Mouse (Mus musculus) erythroblast, adult 5-6 weeks (primary cell): ENCODE results near the gene Olfr1245. TPM values are rescaled to one million over a fixed set of nuclear protein-coding genes. Genes with fewer than 3 reads are reported as not detected.
"Not testable (repeated sequence)": the region's sequence is repeated elsewhere in the genome, so short reads cannot be mapped to it uniquely, and the experiment has no call there.

ENCODE experiments used
- ATAC-seq: replicated peaks from 2 replicates; pipeline ENCODE4 v1.8.0; 2016; ENCODE audit warnings: moderate number of reproducible peaks, mild to moderate bottlenecking, moderate TSS enrichment, inconsistent platforms; ENCODE audit not compliant: poor library complexity, low FRiP score, severe bottlenecking
- total RNA-seq, 2 experiments: library from RNA; stranded (forward) in 1 of 2; stranded (reverse) in 1 of 2; fragments of 150-400 nt in 1 of 2; fragments of 200-764, 138-1000 nt in 1 of 2; gene quantifications; 2 replicates each; pipeline versions ENCODE4 v1.2.3 to v1.2.4; 2015 to 2017; ENCODE audit warnings: low replicate concordance in 2 of 2

Olfr1245 gene
- total RNA-seq (2015; ENCODE audit: low replicate concordance) (not detected in 2 replicates), total RNA-seq (2017; ENCODE audit: low replicate concordance) (2.1 TPM in 1 of 2 replicates, not detected in the other)

GRCm38 (mm10) chr2:89578347-89578746 is at the start of gene Olfr1245:
Gene Olfr1245, minus strand, starts transcription at chr2:89578447.
- ATAC-seq: no peak

- ATAC-seq: not testable (repeated sequence)
These were observed 39.9 kb upstream of the Olfr1245 start, which contains the start of gene Olfr1248 for GRCm38 (mm10) chr2:89618145-89618544. Gene Olfr1248, minus strand, starts transcription at chr2:89618245.

- no peak for ATAC-seq
These were observed 35.8 kb upstream of the Olfr1245 start, which contains the start of gene Olfr1247 for GRCm38 (mm10) chr2:89614030-89614429. Gene Olfr1247, minus strand, starts transcription at chr2:89614130.

GRCm38 (mm10) chr2:89593057-89593456 is 14.8 kb upstream of the Olfr1245 start, which contains the start of gene Olfr1246:
Gene Olfr1246, minus strand, starts transcription at chr2:89593157.
- ATAC-seq: no peak

- not testable (repeated sequence) for ATAC-seq
These were observed 15.5 kb downstream of the Olfr1245 start for GRCm38 (mm10) chr2:89562706-89563105.

- ATAC-seq: no peak
These were observed 33.7 kb downstream of the Olfr1245 start for GRCm38 (mm10) chr2:89544516-89544915.

- no peak for ATAC-seq
These were observed 38.3 kb downstream of the Olfr1245 start for GRCm38 (mm10) chr2:89539923-89540322.

- ATAC-seq: no peak
These were observed 46.9 kb downstream of the Olfr1245 start, which contains the start of gene Olfr1243 for GRCm38 (mm10) chr2:89531387-89531786. Gene Olfr1243, minus strand, starts transcription at chr2:89531487.

Other genes with a start within 250 kb of the Olfr1245 start
- not detected in 2 replicates for gene Olfr1232, start 248.8 kb downstream of the Olfr1245 start, total RNA-seq (2015; ENCODE audit: low replicate concordance)
- not detected in 2 replicates for gene Olfr1232, start 248.8 kb downstream of the Olfr1245 start, total RNA-seq (2017; ENCODE audit: low replicate concordance)
- gene Olfr1233, start 236.0 kb downstream of the Olfr1245 start, total RNA-seq (2015; ENCODE audit: low replicate concordance): not detected in 2 replicates
- gene Olfr1233, start 236.0 kb downstream of the Olfr1245 start, total RNA-seq (2017; ENCODE audit: low replicate concordance): not detected in 2 replicates
- not detected in 2 replicates for gene Olfr1234, start 213.6 kb downstream of the Olfr1245 start, total RNA-seq (2015; ENCODE audit: low replicate concordance)
- not detected in 2 replicates for gene Olfr1234, start 213.6 kb downstream of the Olfr1245 start, total RNA-seq (2017; ENCODE audit: low replicate concordance)
- not detected in 2 replicates for gene Olfr1238, start 168.8 kb downstream of the Olfr1245 start, total RNA-seq (2015; ENCODE audit: low replicate concordance)
- not detected in 2 replicates for gene Olfr1238, start 168.8 kb downstream of the Olfr1245 start, total RNA-seq (2017; ENCODE audit: low replicate concordance)
- gene Olfr1239, start 158.0 kb downstream of the Olfr1245 start, total RNA-seq (2015; ENCODE audit: low replicate concordance): not detected in 2 replicates
- gene Olfr1239, start 158.0 kb downstream of the Olfr1245 start, total RNA-seq (2017; ENCODE audit: low replicate concordance): not detected in 2 replicates
- not detected in 2 replicates for gene Olfr1240, start 135.4 kb downstream of the Olfr1245 start, total RNA-seq (2015; ENCODE audit: low replicate concordance)
- not detected in 2 replicates for gene Olfr1240, start 135.4 kb downstream of the Olfr1245 start, total RNA-seq (2017; ENCODE audit: low replicate concordance)
- not detected in 2 replicates for gene Olfr1241, start 91.3 kb downstream of the Olfr1245 start, total RNA-seq (2015; ENCODE audit: low replicate concordance)
- not detected in 2 replicates for gene Olfr1241, start 91.3 kb downstream of the Olfr1245 start, total RNA-seq (2017; ENCODE audit: low replicate concordance)
- not detected in 2 replicates for gene Olfr1242, start 80.1 kb downstream of the Olfr1245 start, total RNA-seq (2015; ENCODE audit: low replicate concordance)
- gene Olfr1242, start 80.1 kb downstream of the Olfr1245 start, total RNA-seq (2017; ENCODE audit: low replicate concordance): not detected in 2 replicates
- not detected in 2 replicates for gene Olfr1243, start 47.0 kb downstream of the Olfr1245 start, total RNA-seq (2015; ENCODE audit: low replicate concordance)
- gene Olfr1243, start 47.0 kb downstream of the Olfr1245 start, total RNA-seq (2017; ENCODE audit: low replicate concordance): not detected in 2 replicates
- gene Olfr1246, start 14.7 kb upstream of the Olfr1245 start, total RNA-seq (2015; ENCODE audit: low replicate concordance): not detected in 2 replicates
- not detected in 2 replicates for gene Olfr1246, start 14.7 kb upstream of the Olfr1245 start, total RNA-seq (2017; ENCODE audit: low replicate concordance)
- not detected in 2 replicates for gene Olfr1247, start 35.7 kb upstream of the Olfr1245 start, total RNA-seq (2015; ENCODE audit: low replicate concordance)
- gene Olfr1247, start 35.7 kb upstream of the Olfr1245 start, total RNA-seq (2017; ENCODE audit: low replicate concordance): not detected in 2 replicates
- not detected in 2 replicates for gene Olfr1248, start 39.8 kb upstream of the Olfr1245 start, total RNA-seq (2015; ENCODE audit: low replicate concordance)
- gene Olfr1248, start 39.8 kb upstream of the Olfr1245 start, total RNA-seq (2017; ENCODE audit: low replicate concordance): not detected in 2 replicates
- gene Olfr1249, start 56.5 kb upstream of the Olfr1245 start, total RNA-seq (2015; ENCODE audit: low replicate concordance): not detected in 2 replicates
- gene Olfr1249, start 56.5 kb upstream of the Olfr1245 start, total RNA-seq (2017; ENCODE audit: low replicate concordance): not detected in 2 replicates
- gene Olfr1250, start 83.0 kb upstream of the Olfr1245 start, total RNA-seq (2015; ENCODE audit: low replicate concordance): not detected in 2 replicates
- gene Olfr1250, start 83.0 kb upstream of the Olfr1245 start, total RNA-seq (2017; ENCODE audit: low replicate concordance): not detected in 2 replicates
- gene Olfr1251, start 93.5 kb upstream of the Olfr1245 start, total RNA-seq (2015; ENCODE audit: low replicate concordance): not detected in 2 replicates
- gene Olfr1251, start 93.5 kb upstream of the Olfr1245 start, total RNA-seq (2017; ENCODE audit: low replicate concordance): not detected in 2 replicates
- gene Olfr1252, start 146.6 kb upstream of the Olfr1245 start, total RNA-seq (2015; ENCODE audit: low replicate concordance): not detected in 2 replicates
- not detected in 2 replicates for gene Olfr1252, start 146.6 kb upstream of the Olfr1245 start, total RNA-seq (2017; ENCODE audit: low replicate concordance)
- not detected in 2 replicates for gene Olfr1253, start 178.6 kb upstream of the Olfr1245 start, total RNA-seq (2015; ENCODE audit: low replicate concordance)
- 0.42 TPM in 1 of 2 replicates, not detected in the other for gene Olfr1253, start 178.6 kb upstream of the Olfr1245 start, total RNA-seq (2017; ENCODE audit: low replicate concordance)
- not detected in 2 replicates for gene Olfr1254, start 215.2 kb upstream of the Olfr1245 start, total RNA-seq (2015; ENCODE audit: low replicate concordance)
- gene Olfr1254, start 215.2 kb upstream of the Olfr1245 start, total RNA-seq (2017; ENCODE audit: low replicate concordance): not detected in 2 replicates
- not detected in 2 replicates for gene Olfr1255, start 233.6 kb upstream of the Olfr1245 start, total RNA-seq (2015; ENCODE audit: low replicate concordance)
- gene Olfr1255, start 233.6 kb upstream of the Olfr1245 start, total RNA-seq (2017; ENCODE audit: low replicate concordance): not detected in 2 replicates